In genomic region chr4:55724286-55724685, GRCm38 (mm10) we compare ENCODE assay signal across 15 mouse cellular contexts.
"Had no signal": no experiment of that assay in that cellular context is flagged by ENCODE, and none has a peak within 500 bp of the region (broad histone marks: within the 10 kb centered on the region; RNA-seq: fewer than 3 reads in every experiment).

No protein-coding gene starts in this region.

- H3K27ac ChIP-seq: neural tube, embryonic 15.5 days; stomach, embryonic 15.5 days; stomach, postnatal 0 days had no signal

- H3K9ac ChIP-seq: neural tube, embryonic 15.5 days; stomach, embryonic 15.5 days had no signal

- H3K27me3 ChIP-seq: neural tube, embryonic 15.5 days; stomach, embryonic 15.5 days had no signal

- H3K4me3 ChIP-seq: neural tube, embryonic 15.5 days; stomach, embryonic 15.5 days had no signal

- H3K9me3 ChIP-seq: neural tube, embryonic 15.5 days; stomach, embryonic 15.5 days had no signal

- H3K36me3 ChIP-seq: neural tube, embryonic 15.5 days; stomach, embryonic 15.5 days had no signal

- DNase-seq: retina, postnatal 1 day; right cerebral cortex, adult 18-20 months; right cerebral cortex, postnatal 14 days; right cerebral cortex, postnatal 25 days; right cerebral cortex, postnatal 4 days; spleen, adult 18-20 months; thymus, adult 18-20 months; thymus, adult 2 months; thymus, postnatal 14 days; thymus, postnatal 25 days; thymus, postnatal 36 days; thymus, postnatal 4 days had no signal

- H3K4me2 ChIP-seq: neural tube, embryonic 15.5 days; stomach, embryonic 15.5 days had no signal
